Comparison of ENCODE assay signal across 8 mouse cellular contexts in genomic region chr11:52346635-52347005, GRCm38 (mm10). TPM values are rescaled to one million over a fixed set of nuclear protein-coding genes. Genes with fewer than 3 reads are reported as not detected.
DNase-seq lines count a peak whose midpoint lies in the region; ATAC-seq lines count a peak whose summit lies in the region.

No protein-coding gene starts in this region.

- H3K4me2 ChIP-seq in forebrain, embryonic 12.5 days: peak overlapping the region; percentile 46
- H3K4me2 ChIP-seq in kidney, embryonic 14.5 days (replicated peaks; ENCODE audit: low read depth, low read length): peak overlapping the region; percentile 37
- peak overlapping the region; percentile 52 for H3K4me2 ChIP-seq in stomach, embryonic 15.5 days

- peak; percentile 89 for DNase-seq in heart, embryonic 10.5 days (ENCODE audit: low spot score)
- no peak for DNase-seq in heart, adult 8-10 months (ENCODE audit: low spot score)
- DNase-seq in MEL-GATA-1-ER (ENCODE audit: extremely low read depth, low read depth): peak; percentile 48
- peak; percentile 62 to 73 for DNase-seq in lung, postnatal 4 days
- no peak for DNase-seq in gastrocnemius, postnatal 25 days

- no peak overlapping the region for H3K9ac ChIP-seq in forebrain, embryonic 12.5 days
- H3K9ac ChIP-seq in kidney, embryonic 14.5 days (ENCODE audit: low read depth, low read length): 0 out of 2 replicates have a peak overlapping the region, but pooled peaks have one; percentile 9
- H3K9ac ChIP-seq in stomach, embryonic 15.5 days: no peak overlapping the region

- H3K4me1 ChIP-seq in heart, embryonic 10.5 days: peaks cover 25% of the 10 kb centered on the region
- peaks cover 8% of the 10 kb centered on the region for H3K4me1 ChIP-seq in forebrain, embryonic 12.5 days
- 0 out of 2 replicates have a peak, but pooled peaks cover 4% of the 10 kb centered on the region for H3K4me1 ChIP-seq in kidney, embryonic 14.5 days (ENCODE audit: control insufficient read depth, insufficient read depth, low read length)
- H3K4me1 ChIP-seq in stomach, embryonic 15.5 days: 0 out of 2 replicates have a peak, but pooled peaks cover 10% of the 10 kb centered on the region

- peak overlapping the region; percentile 79 for H3K27ac ChIP-seq in heart, embryonic 10.5 days
- 0 out of 2 replicates have a peak overlapping the region, but pooled peaks have one; percentile 43 for H3K27ac ChIP-seq in forebrain, embryonic 12.5 days
- peak overlapping the region; percentile 49; the same call in 1 of the 2 replicates for H3K27ac ChIP-seq in kidney, embryonic 14.5 days (ENCODE audit: low read depth, low read length)
- H3K27ac ChIP-seq in stomach, embryonic 15.5 days: peak overlapping the region; percentile 31

- H3K36me3 ChIP-seq in heart, embryonic 10.5 days: no peaks in the 10 kb centered on the region
- H3K36me3 ChIP-seq in forebrain, embryonic 12.5 days (replicated peaks): no peaks in the 10 kb centered on the region
- H3K36me3 ChIP-seq in kidney, embryonic 14.5 days (ENCODE audit: control insufficient read depth, insufficient read depth, low read length): no peaks in the 10 kb centered on the region
- H3K36me3 ChIP-seq in stomach, embryonic 15.5 days: no peaks in the 10 kb centered on the region

- peak overlapping the region; percentile 52 for H3K4me3 ChIP-seq in heart, embryonic 10.5 days
- H3K4me3 ChIP-seq in forebrain, embryonic 12.5 days (replicated peaks): peak overlapping the region; percentile 31
- peak overlapping the region; percentile 26 for H3K4me3 ChIP-seq in kidney, embryonic 14.5 days (ENCODE audit: low read length)
- peak overlapping the region; percentile 30 for H3K4me3 ChIP-seq in stomach, embryonic 15.5 days (replicated peaks)

- peak; percentile 39; the same call in 1 of the 2 replicates for ATAC-seq in forebrain, embryonic 12.5 days (ENCODE audit: low FRiP score)
- peak; percentile 71; the same call in 1 of the 2 replicates for ATAC-seq in kidney, embryonic 14.5 days (ENCODE audit: low FRiP score, low TSS enrichment)
- ATAC-seq in stomach, embryonic 15.5 days (ENCODE audit: insufficient read depth, low FRiP score, low read depth): 0 out of 2 replicates have a peak, but pooled peaks have one; percentile 37

- H3K9me3 ChIP-seq in heart, embryonic 10.5 days: no peaks in the 10 kb centered on the region
- no peaks in the 10 kb centered on the region for H3K9me3 ChIP-seq in forebrain, embryonic 12.5 days
- no peaks in the 10 kb centered on the region for H3K9me3 ChIP-seq in kidney, embryonic 14.5 days (ENCODE audit: control insufficient read depth, low read length)
- no peaks in the 10 kb centered on the region for H3K9me3 ChIP-seq in stomach, embryonic 15.5 days

- WGBS in heart, embryonic 10.5 days: 3% methylated on average over 12 of the region's 12 CpGs
- 7% methylated on average over 12 of the region's 12 CpGs for WGBS in forebrain, embryonic 12.5 days
- 3% methylated on average over 12 of the region's 12 CpGs for WGBS in kidney, embryonic 14.5 days
- WGBS in stomach, embryonic 15.5 days: 3% methylated on average over 12 of the region's 12 CpGs

- no peaks in the 10 kb centered on the region for H3K27me3 ChIP-seq in heart, embryonic 10.5 days (ENCODE audit: insufficient read depth, poor library complexity, severe bottlenecking)
- no peaks in the 10 kb centered on the region for H3K27me3 ChIP-seq in forebrain, embryonic 12.5 days
- H3K27me3 ChIP-seq in kidney, embryonic 14.5 days (ENCODE audit: control insufficient read depth, insufficient read depth, low read length): no peaks in the 10 kb centered on the region
- no peaks in the 10 kb centered on the region for H3K27me3 ChIP-seq in stomach, embryonic 15.5 days (replicated peaks)

RNA-seq across cellular contexts. Expression of gene Vdac1, which starts 14.0 kb away (rescaled TPM):
- 304 and 442 TPM in 2 replicates for polyA plus RNA-seq in heart, embryonic 10.5 days (2016; fragmentation: Nextera tagmentation; extraction: Ambion mirVana)
- total RNA-seq in heart, adult 8-10 months (2022): 1,000 to 10,000 TPM; 1,103 to 1,162 (median 1,146) TPM
- polyA plus RNA-seq in forebrain, embryonic 12.5 days (2016; fragmentation: Nextera tagmentation; extraction: Ambion mirVana): 206 and 214 TPM in 2 replicates
- 265 and 284 TPM in 2 replicates for polyA plus RNA-seq in kidney, embryonic 14.5 days (2014; fragmentation: Nextera tagmentation; extraction: Ambion mirVana)
- 266 and 271 TPM in 2 replicates for polyA plus RNA-seq in stomach, embryonic 15.5 days (2015; fragmentation: Nextera tagmentation; extraction: Ambion mirVana)
- 1,000 to 10,000 TPM; 1,373 to 1,455 TPM for total RNA-seq in gastrocnemius, postnatal 25 days (2021)

RNA-seq across cellular contexts. Expression of gene 9530068E07Rik, which starts 49.6 kb away (rescaled TPM):
- polyA plus RNA-seq in heart, embryonic 10.5 days (2016; fragmentation: Nextera tagmentation; extraction: Ambion mirVana): 201 and 225 TPM in 2 replicates
- 10 to 100 TPM; 69.8 to 70.9 (median 70.0) TPM for total RNA-seq in heart, adult 8-10 months (2022)
- polyA plus RNA-seq in forebrain, embryonic 12.5 days (2016; fragmentation: Nextera tagmentation; extraction: Ambion mirVana): 147 and 148 TPM in 2 replicates
- polyA plus RNA-seq in kidney, embryonic 14.5 days (2014; fragmentation: Nextera tagmentation; extraction: Ambion mirVana): 139 and 234 TPM in 2 replicates
- 185 and 189 TPM in 2 replicates for polyA plus RNA-seq in stomach, embryonic 15.5 days (2015; fragmentation: Nextera tagmentation; extraction: Ambion mirVana)
- 10 to 100 TPM; 42.4 to 47.6 TPM for total RNA-seq in gastrocnemius, postnatal 25 days (2021)

Comparison
In these comparisons a context has a peak if more than half of its experiments do, and no peak if none do; other contexts are left out.
1. DNase-seq: peak in heart, embryonic 10.5 days (single experiment), MEL-GATA-1-ER (single experiment) and lung, postnatal 4 days (2 of 2); none in heart, adult 8-10 months (single experiment) and gastrocnemius, postnatal 25 days (single experiment).
2. Peak in every context shown above with its lines, with median percentiles within 50 percentile points of each other: H3K27ac ChIP-seq, H3K4me3 ChIP-seq, ATAC-seq and H3K4me2 ChIP-seq.